Mouse (Mus musculus) testis, adult 2 months (tissue): ENCODE data around the gene Crat. TPM values are rescaled to one million over a fixed set of nuclear protein-coding genes. Genes with fewer than 3 reads are reported as not detected.

Experiments used
- H3K27ac ChIP-seq: fragments of 200-500 bp; 2 replicates; pipeline ENCODE4 v1.5.1; 2012; ENCODE audit warnings: low read depth, low read length; ENCODE audit not compliant: control insufficient read depth, insufficient read depth
- H3K27me3 ChIP-seq: fragments of 200-500 bp; 2 replicates; pipeline ENCODE4 v1.6.1; 2012; ENCODE audit warnings: mild to moderate bottlenecking, low read length, moderate library complexity; ENCODE audit not compliant: control insufficient read depth, insufficient read depth
- H3K36me3 ChIP-seq: fragments of 200-500 bp; 2 replicates; pipeline ENCODE4 v1.6.1; 2012; ENCODE audit warnings: mild to moderate bottlenecking, low read length; ENCODE audit not compliant: control insufficient read depth, insufficient read depth
- H3K4me1 ChIP-seq: fragments of 200-500 bp; 2 replicates; pipeline ENCODE4 v1.6.1; 2012; ENCODE audit warnings: low read length; ENCODE audit not compliant: control insufficient read depth, insufficient read depth
- H3K4me3 ChIP-seq: fragments of 200-500 bp; 2 replicates; pipeline ENCODE4 v1.5.1; 2012; ENCODE audit warnings: low read depth, mild to moderate bottlenecking, low read length, moderate library complexity, mixed read lengths; ENCODE audit not compliant: control insufficient read depth
- CTCF ChIP-seq: fragments of 200-500 bp; IDR thresholded peaks from 2 replicates; pipeline ENCODE4 v1.5.1; 2012; ENCODE audit warnings: low read depth, mild to moderate bottlenecking, inconsistent platforms, low read length, moderate library complexity; ENCODE audit not compliant: control insufficient read depth, insufficient read depth, insufficient replicate concordance
- POLR2A ChIP-seq: fragments of 200-500 bp; IDR thresholded peaks from 2 replicates; pipeline ENCODE4 v1.6.1; 2012; ENCODE audit warnings: low read depth, mild to moderate bottlenecking, inconsistent platforms, low read length, moderate library complexity; ENCODE audit not compliant: control insufficient read depth
- polyA plus RNA-seq: library from polyadenylated mRNA; depleted of rRNA; stranded (reverse); fragments of >200 nt; gene quantifications from 2 replicates; pipeline ENCODE4 v1.2.3, GENCODE M21; 2012

The Crat gene
- polyA plus RNA-seq, 1 experiment, result 591 TPM

GRCm38 (mm10) chr2:30392577-30393369 lies 22.8 kb downstream of the Crat start:
- Histone ChIP-seq H3K27ac (peak overlapping the region; percentile 98), H3K4me3 (peak overlapping the region; percentile 95), H3K27me3 (no peaks in the 10 kb centered on the region), H3K36me3 (no peaks in the 10 kb centered on the region), H3K4me1 (peaks cover 15% of the 10 kb centered on the region)
- TF ChIP-seq CTCF (0 out of 2 replicates have a peak, but pooled peaks have one; percentile 2), POLR2A (no peak; the same call in 1 of the 2 replicates)

- TF ChIP-seq CTCF (no peak), POLR2A (peak; percentile 50)
- Histone ChIP-seq H3K36me3 (no peaks in the 10 kb centered on the region), H3K27me3 (no peaks in the 10 kb centered on the region), H3K27ac (peak within 1 kb of the TSS; percentile 98), H3K4me1 (peaks cover 15% of the 10 kb centered on the region), H3K4me3 (peak within 1 kb of the TSS; percentile 95)
Measured at GRCm38 (mm10) chr2:30392114-30392576, 23.5 kb downstream of the Crat start, which contains the start of gene Dolpp1. Dolpp1 (plus strand) TSS chr2:30392254.

- H3K27ac ChIP-seq, result no peak overlapping the region
- H3K4me1 ChIP-seq, result peaks cover 15% of the 10 kb centered on the region
- no peaks in the 10 kb centered on the region for H3K27me3 ChIP-seq
- H3K36me3 ChIP-seq, result no peaks in the 10 kb centered on the region
- TF ChIP-seq CTCF, result no peak
- no peak for TF ChIP-seq POLR2A
- no peak overlapping the region for H3K4me3 ChIP-seq
Measured at GRCm38 (mm10) chr2:30389000-30389399, 26.6 kb downstream of the Crat start.

GRCm38 (mm10) chr2:30386913-30387312 lies 28.7 kb downstream of the Crat start:
- no peaks in the 10 kb centered on the region; the same call in 1 of the 2 replicates for H3K36me3 ChIP-seq
- H3K27me3 ChIP-seq, result no peaks in the 10 kb centered on the region
- no peak overlapping the region for H3K27ac ChIP-seq
- H3K4me3 ChIP-seq, result no peak overlapping the region
- TF ChIP-seq CTCF (no peak), POLR2A (no peak)
- H3K4me1 ChIP-seq, result peaks cover 7% of the 10 kb centered on the region

GRCm38 (mm10) chr2:30385591-30385990 lies 30.0 kb downstream of the Crat start:
- TF ChIP-seq CTCF (no peak), POLR2A (no peak)
- Histone ChIP-seq H3K36me3 (no peaks in the 10 kb centered on the region; the same call in 1 of the 2 replicates), H3K27me3 (no peaks in the 10 kb centered on the region), H3K27ac (no peak overlapping the region), H3K4me1 (no peaks in the 10 kb centered on the region; the same call in none of the 2 replicates), H3K4me3 (no peak overlapping the region)

- TF ChIP-seq CTCF (no peak), POLR2A (no peak)
- Histone ChIP-seq H3K36me3 (no peaks in the 10 kb centered on the region; the same call in 1 of the 2 replicates), H3K4me3 (no peak overlapping the region), H3K27ac (no peak overlapping the region), H3K4me1 (no peaks in the 10 kb centered on the region; the same call in none of the 2 replicates), H3K27me3 (no peaks in the 10 kb centered on the region)
Measured at GRCm38 (mm10) chr2:30384814-30385213, 30.8 kb downstream of the Crat start.

- no peaks in the 10 kb centered on the region; the same call in 1 of the 2 replicates for H3K36me3 ChIP-seq
- TF ChIP-seq CTCF, result no peak
- TF ChIP-seq POLR2A, result no peak
- no peak overlapping the region for H3K4me3 ChIP-seq
- H3K27me3 ChIP-seq, result no peaks in the 10 kb centered on the region
- no peak overlapping the region for H3K27ac ChIP-seq
- H3K4me1 ChIP-seq, result no peaks in the 10 kb centered on the region; the same call in none of the 2 replicates
Measured at GRCm38 (mm10) chr2:30381377-30381725, 34.3 kb downstream of the Crat start.
